9 mouse cellular contexts compared by ENCODE assay signal in the genomic region with DNA sequence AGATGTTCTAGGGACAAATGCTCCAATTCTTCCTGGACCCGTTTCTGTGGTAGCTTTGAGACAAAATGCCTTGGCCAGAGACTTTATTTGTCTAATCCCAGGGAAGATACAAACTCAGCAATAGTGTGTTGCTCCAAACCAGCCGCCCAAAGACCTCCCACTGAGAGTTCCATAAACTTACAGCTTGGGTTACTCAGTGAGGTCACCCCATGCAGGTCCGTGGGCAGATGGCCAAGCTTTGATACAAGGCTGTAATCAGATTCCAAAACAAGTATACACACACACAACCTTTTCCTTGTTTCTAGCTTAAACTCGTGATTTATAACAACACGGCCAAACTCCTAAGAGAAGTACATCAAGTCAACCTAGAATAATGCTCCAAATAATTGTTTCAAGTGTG.
DNase-seq lines count a peak whose midpoint lies in the region; ATAC-seq and TF ChIP-seq lines count a peak whose summit lies in the region.
"Had no signal": no experiment of that assay in that cellular context is flagged by ENCODE, and none has a peak within 500 bp of the region (broad histone marks: within the 10 kb centered on the region; RNA-seq: fewer than 3 reads in every experiment).

No protein-coding gene starts in this region.

- H3K4me3 ChIP-seq in heart, embryonic 12.5 days: no peak overlapping the region
- H3K4me3 ChIP-seq in kidney, postnatal 0 days (replicated peaks; ENCODE audit: low read depth, low read length): no peak overlapping the region
- H3K4me3 ChIP-seq in forebrain, postnatal 0 days (ENCODE audit: low read depth, low read length): no peak overlapping the region
- H3K4me3 ChIP-seq in left cerebral cortex, adult 2 months: no peak overlapping the region

- no peak overlapping the region for H3K9ac ChIP-seq in heart, embryonic 12.5 days
- no peak overlapping the region for H3K9ac ChIP-seq in kidney, postnatal 0 days (ENCODE audit: low read depth, low read length)
- H3K9ac ChIP-seq in forebrain, postnatal 0 days: no peak overlapping the region
- H3K9ac ChIP-seq: liver, embryonic 14.5 days had no signal

- 56% methylated on average over 5 of the region's 5 CpGs for WGBS in heart, embryonic 12.5 days
- WGBS in kidney, postnatal 0 days: 14% methylated on average over 5 of the region's 5 CpGs
- WGBS in forebrain, postnatal 0 days: 39% methylated on average over 5 of the region's 5 CpGs

- no peaks in the 10 kb centered on the region for H3K9me3 ChIP-seq in heart, embryonic 12.5 days (replicated peaks)
- no peaks in the 10 kb centered on the region for H3K9me3 ChIP-seq in kidney, postnatal 0 days (replicated peaks; ENCODE audit: low read length)
- H3K9me3 ChIP-seq in forebrain, postnatal 0 days (ENCODE audit: low read length): no peaks in the 10 kb centered on the region

- no peaks in the 10 kb centered on the region for H3K27me3 ChIP-seq in heart, embryonic 12.5 days (replicated peaks)
- H3K27me3 ChIP-seq in kidney, postnatal 0 days (ENCODE audit: insufficient read depth, low read length): no peaks in the 10 kb centered on the region
- H3K27me3 ChIP-seq in forebrain, postnatal 0 days (ENCODE audit: insufficient read depth, low read length): no peaks in the 10 kb centered on the region

- no peaks in the 10 kb centered on the region for H3K36me3 ChIP-seq in heart, embryonic 12.5 days
- H3K36me3 ChIP-seq in kidney, postnatal 0 days (ENCODE audit: insufficient read depth, low read length): no peaks in the 10 kb centered on the region
- H3K36me3 ChIP-seq in forebrain, postnatal 0 days (ENCODE audit: insufficient read depth): no peaks in the 10 kb centered on the region

- no peak overlapping the region for H3K27ac ChIP-seq in heart, embryonic 12.5 days (ENCODE audit: poor library complexity, severe bottlenecking)
- no peak overlapping the region for H3K27ac ChIP-seq in kidney, postnatal 0 days
- no peak overlapping the region for H3K27ac ChIP-seq in forebrain, postnatal 0 days (ENCODE audit: low read depth, low read length)
- H3K27ac ChIP-seq in left cerebral cortex, adult 2 months: no peak overlapping the region
- H3K27ac ChIP-seq: liver, embryonic 14.5 days had no signal

- intact Hi-C loops in left cerebral cortex, adult 2 months (cut with DNase I): no loop called here

- no peak for ATAC-seq in heart, embryonic 12.5 days (ENCODE audit: insufficient number of reproducible peaks, low FRiP score)
- peak; percentile 59; the same call in 1 of the 2 replicates for ATAC-seq in kidney, postnatal 0 days (replicated peaks; ENCODE audit: low FRiP score, low read depth)
- no peak for ATAC-seq in forebrain, postnatal 0 days

- no peak overlapping the region for H3K4me2 ChIP-seq in heart, embryonic 12.5 days
- no peak overlapping the region for H3K4me2 ChIP-seq in kidney, postnatal 0 days (ENCODE audit: low read length)
- no peak overlapping the region for H3K4me2 ChIP-seq in forebrain, postnatal 0 days (ENCODE audit: low read depth)

- no peak for TF ChIP-seq CTCF in kidney, postnatal 0 days (IDR thresholded peaks at IDR 0.05; ENCODE audit: low read depth)
- TF ChIP-seq CTCF in forebrain, postnatal 0 days (IDR thresholded peaks at IDR 0.05; ENCODE audit: low read depth): no peak
- no peak for TF ChIP-seq CTCF in left cerebral cortex, adult 2 months (IDR thresholded peaks at IDR 0.05)

- peak; percentile 94 for DNase-seq in heart, adult 11 months
- DNase-seq in Muller cell, postnatal 12 days (ENCODE audit: inconsistent ontology term): peak; percentile 14
- DNase-seq in fibroblast of lung, adult 2 months (ENCODE audit: low read depth): peak; percentile 51
- peak; percentile 82 for DNase-seq in kidney, postnatal 0 days (ENCODE audit: low spot score)
- no peak for DNase-seq in forebrain, postnatal 0 days
- no peak for DNase-seq in spleen, postnatal 36 days (ENCODE audit: low spot score in 2 of 2)
- no peak for DNase-seq in left cerebral cortex, adult 2 months (ENCODE audit: extremely low spot score in 1 of 2, low spot score in 2 of 2)

- H3K4me1 ChIP-seq in heart, embryonic 12.5 days (replicated peaks): no peaks in the 10 kb centered on the region
- H3K4me1 ChIP-seq in kidney, postnatal 0 days (replicated peaks; ENCODE audit: insufficient read depth, low read length): peaks cover 4% of the 10 kb centered on the region; the same call in 1 of the 2 replicates
- H3K4me1 ChIP-seq in forebrain, postnatal 0 days (ENCODE audit: insufficient read depth): no peaks in the 10 kb centered on the region; the same call in 1 of the 2 replicates

Comparison
In these comparisons a context has a peak if more than half of its experiments do, and no peak if none do; other contexts are left out.
1. DNase-seq: peak in heart, adult 11 months (single experiment), Muller cell, postnatal 12 days (single experiment), fibroblast of lung, adult 2 months (single experiment) and kidney, postnatal 0 days (single experiment); none in forebrain, postnatal 0 days (single experiment), spleen, postnatal 36 days (0 of 2) and left cerebral cortex, adult 2 months (0 of 2).